Mouse (Mus musculus) bone marrow, adult 2 months (tissue): ENCODE results near the gene Trmt10a. TPM values are rescaled to one million over a fixed set of nuclear protein-coding genes. Genes with fewer than 3 reads are reported as not detected.
A peak's percentile ranks its signal among the peaks of the same experiment; 100 is the strongest.

Experiments
- H3K27ac ChIP-seq: fragments of 200-500 bp; 2 replicates; pipeline ENCODE4 v1.5.1; 2012; ENCODE audit warnings: low read depth, mild to moderate bottlenecking, control low read depth, inconsistent platforms, low read length; ENCODE audit not compliant: control insufficient read depth, poor library complexity, insufficient read depth
- H3K4me1 ChIP-seq: fragments of 200-500 bp; 2 replicates; pipeline ENCODE4 v1.6.1; 2011; ENCODE audit warnings: low read length; ENCODE audit not compliant: control insufficient read depth, insufficient read depth
- H3K4me3 ChIP-seq: fragments of 200-500 bp; replicated peaks from 2 replicates; pipeline ENCODE3; 2011; ENCODE audit warnings: mild to moderate bottlenecking, low read depth, low read length, control low read depth; ENCODE audit not compliant: control insufficient read depth
- CTCF ChIP-seq: fragments of 200-500 bp; IDR thresholded peaks from 2 replicates; pipeline ENCODE4 v1.5.1; 2011; ENCODE audit warnings: low read length, control low read depth; ENCODE audit not compliant: control insufficient read depth, insufficient read depth
- POLR2A ChIP-seq: fragments of 200-500 bp; IDR thresholded peaks from 2 replicates; pipeline ENCODE4 v1.6.1; 2011; ENCODE audit warnings: low read depth, mild to moderate bottlenecking, control low read depth, low read length, borderline replicate concordance; ENCODE audit not compliant: control insufficient read depth
- WGBS: fragments of 180-500 bp; shearing (Covaris S2); methylation state at CpG from one replicate; pipeline ENCODE4 v1.1.7; 2018; 5-methylcytosine and 5-hydroxymethylcytosine counted together
- polyA plus RNA-seq: library from polyadenylated mRNA; stranded (reverse); fragments of >200 nt; gene quantifications from 2 replicates; pipeline ENCODE4 v1.2.4, GENCODE M21; 2011; ENCODE audit warnings: low replicate concordance; ENCODE audit not compliant: missing spikeins, insufficient read depth, insufficient read length

The Trmt10a gene
- polyA plus RNA-seq, 1 experiment, result 4.3 TPM

DNA sequence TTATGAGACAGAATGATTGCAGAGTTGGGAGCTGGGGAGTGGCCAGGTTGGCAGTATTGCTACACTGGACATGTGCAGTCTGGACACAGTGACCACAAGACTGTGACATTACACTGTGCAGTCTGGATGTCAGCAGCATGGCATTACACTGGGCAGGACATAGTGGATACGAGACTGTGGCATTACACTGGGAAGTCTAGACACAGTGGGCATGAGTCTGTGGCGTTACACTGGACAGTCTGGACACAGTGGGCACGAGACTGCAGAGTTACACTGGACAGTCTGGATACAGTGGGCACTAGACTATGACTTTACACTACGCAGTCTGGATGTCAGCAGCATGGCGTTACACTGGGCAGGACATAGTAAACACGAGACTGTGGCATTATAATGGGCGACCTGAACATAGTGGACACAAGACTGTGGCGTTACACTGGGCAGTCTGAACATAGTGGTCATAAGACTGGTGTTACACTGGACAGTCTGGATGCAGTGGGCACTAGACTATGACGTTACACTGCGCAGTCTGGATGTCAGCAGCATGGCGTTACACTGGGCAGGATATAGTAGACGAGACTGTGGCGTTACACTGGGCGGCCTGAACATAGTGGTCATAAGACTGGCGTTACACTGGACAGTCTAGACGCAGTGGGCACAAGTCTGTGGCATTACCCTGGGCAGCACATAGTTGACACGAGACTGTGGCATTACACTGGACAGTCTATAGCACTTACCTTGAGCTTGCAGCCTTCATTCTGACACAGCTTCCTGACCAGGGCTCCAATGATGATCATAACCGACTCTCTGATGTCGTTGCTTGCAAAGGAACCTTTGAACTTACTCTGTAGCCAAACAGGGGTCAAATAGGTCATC is 32.1 kb upstream of the Trmt10a start:
- TF ChIP-seq CTCF (no peak), POLR2A (no peak)
- no peak overlapping the region for H3K4me3 ChIP-seq
- WGBS, result 86% methylated on average over 19 of the region's 19 CpGs
- H3K4me1 ChIP-seq, result no peaks in the 10 kb centered on the region; the same call in 1 of the 2 replicates
- no peak overlapping the region for H3K27ac ChIP-seq

DNA sequence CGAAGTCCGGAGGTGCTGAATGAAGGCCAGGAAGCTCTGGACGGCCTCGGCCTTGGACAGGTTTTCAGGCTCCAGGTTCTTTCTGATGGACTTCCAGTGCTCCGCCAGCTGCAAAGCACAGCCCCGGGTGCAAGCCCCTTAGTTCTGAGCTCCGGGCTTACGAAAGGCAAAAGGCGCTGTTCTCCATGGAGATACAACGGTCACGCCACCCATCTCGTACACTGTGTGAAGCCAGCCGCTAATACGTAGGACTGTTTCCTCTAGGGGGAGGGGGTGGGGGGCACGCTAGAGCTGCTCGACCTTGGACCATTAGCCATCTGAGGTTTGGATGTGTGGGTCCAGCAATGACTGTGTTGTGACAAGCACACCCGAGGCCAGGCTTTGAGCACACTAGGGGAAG is 29.1 kb upstream of the Trmt10a start:
- TF ChIP-seq CTCF (no peak), POLR2A (no peak)
- no peak overlapping the region for H3K27ac ChIP-seq
- WGBS, result 86% methylated on average over 17 of the region's 17 CpGs
- no peak overlapping the region for H3K4me3 ChIP-seq
- no peaks in the 10 kb centered on the region for H3K4me1 ChIP-seq

- TF ChIP-seq CTCF (no peak), POLR2A (no peak)
- H3K4me3 ChIP-seq, result no peak overlapping the region
- no peak overlapping the region for H3K27ac ChIP-seq
- WGBS, result 83% methylated on average over 4 of the region's 4 CpGs
- no peaks in the 10 kb centered on the region for H3K4me1 ChIP-seq
These were observed 26.4 kb upstream of the Trmt10a start for GRCm38 (mm10) chr3:138116871-138117270.

GRCm38 (mm10) chr3:138118392-138118791 is 24.9 kb upstream of the Trmt10a start:
- 54% methylated on average over 6 of the region's 6 CpGs for WGBS
- H3K27ac ChIP-seq, result no peak overlapping the region
- H3K4me1 ChIP-seq, result no peaks in the 10 kb centered on the region
- H3K4me3 ChIP-seq, result no peak overlapping the region
- TF ChIP-seq POLR2A (no peak), CTCF (no peak)

- WGBS, result 43% methylated on average over 14 of the region's 14 CpGs
- H3K4me1 ChIP-seq, result no peaks in the 10 kb centered on the region
- peak overlapping the region; percentile 36 for H3K4me3 ChIP-seq
- TF ChIP-seq CTCF (no peak), POLR2A (no peak)
- H3K27ac ChIP-seq, result no peak overlapping the region
These were observed 24.4 kb upstream of the Trmt10a start for GRCm38 (mm10) chr3:138118831-138119230.

DNA sequence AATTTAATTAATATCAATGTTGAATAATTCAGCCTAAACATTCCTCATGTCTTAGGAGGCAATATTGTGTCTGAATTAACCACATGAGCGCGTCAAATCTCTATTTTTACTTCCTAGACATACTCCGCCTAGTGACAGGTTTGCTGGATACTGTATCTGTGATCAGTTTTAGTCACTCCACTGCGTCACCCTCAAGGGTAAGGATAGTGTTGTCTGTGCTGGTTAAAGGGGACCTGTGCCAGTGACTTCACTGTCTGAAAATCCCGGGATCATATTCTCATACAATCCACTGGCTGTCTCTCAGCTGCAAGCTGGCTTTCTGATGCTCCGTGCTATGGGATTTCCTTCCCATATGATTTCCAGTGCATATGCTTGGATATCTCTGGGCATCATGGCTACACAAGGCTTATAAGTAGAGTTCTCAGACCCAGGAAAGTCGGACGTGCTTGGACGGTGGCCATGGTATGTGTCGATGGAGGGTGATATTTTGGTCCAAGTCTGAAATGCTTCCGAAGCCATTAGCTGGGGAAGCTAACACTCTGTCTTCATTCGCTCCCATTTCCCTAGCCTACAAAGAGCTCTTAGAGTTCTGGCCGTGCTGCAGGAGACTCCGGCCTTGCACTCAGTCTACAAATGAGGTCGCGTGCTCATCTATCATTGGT is 23.7 kb upstream of the Trmt10a start:
- 90% methylated on average over 16 of the region's 16 CpGs for WGBS
- no peaks in the 10 kb centered on the region for H3K4me1 ChIP-seq
- H3K4me3 ChIP-seq, result no peak overlapping the region
- no peak overlapping the region for H3K27ac ChIP-seq
- TF ChIP-seq POLR2A (no peak), CTCF (no peak)

DNA sequence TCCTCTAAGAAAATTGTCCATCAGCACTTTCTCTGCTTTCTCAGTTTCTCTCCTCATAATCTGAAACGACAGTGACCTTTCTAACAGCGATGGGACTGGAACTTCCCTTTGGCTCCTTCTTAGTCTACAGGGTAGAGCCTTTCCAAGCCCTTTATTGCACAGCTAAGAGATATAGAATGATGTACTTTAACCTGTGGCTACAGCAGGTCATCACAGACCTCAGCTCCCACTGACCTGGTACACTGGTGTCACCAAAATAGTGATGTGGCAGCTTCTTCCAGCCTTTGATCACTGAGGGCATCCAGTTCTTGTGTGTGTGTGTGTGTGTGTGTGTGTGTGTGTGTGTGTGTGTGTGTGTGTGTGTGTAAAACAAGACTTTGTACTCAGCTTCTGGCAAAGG is 21.8 kb upstream of the Trmt10a start:
- WGBS, result 86% methylated on average over 2 of the region's 2 CpGs
- no peak overlapping the region for H3K27ac ChIP-seq
- no peaks in the 10 kb centered on the region for H3K4me1 ChIP-seq
- no peak overlapping the region for H3K4me3 ChIP-seq
- TF ChIP-seq CTCF (no peak), POLR2A (no peak)

GRCm38 (mm10) chr3:138123842-138124241 is 19.4 kb upstream of the Trmt10a start:
- TF ChIP-seq POLR2A (no peak), CTCF (no peak)
- 89% methylated on average over 10 of the region's 10 CpGs for WGBS
- H3K4me1 ChIP-seq, result no peaks in the 10 kb centered on the region
- H3K4me3 ChIP-seq, result no peak overlapping the region
- no peak overlapping the region for H3K27ac ChIP-seq

DNA sequence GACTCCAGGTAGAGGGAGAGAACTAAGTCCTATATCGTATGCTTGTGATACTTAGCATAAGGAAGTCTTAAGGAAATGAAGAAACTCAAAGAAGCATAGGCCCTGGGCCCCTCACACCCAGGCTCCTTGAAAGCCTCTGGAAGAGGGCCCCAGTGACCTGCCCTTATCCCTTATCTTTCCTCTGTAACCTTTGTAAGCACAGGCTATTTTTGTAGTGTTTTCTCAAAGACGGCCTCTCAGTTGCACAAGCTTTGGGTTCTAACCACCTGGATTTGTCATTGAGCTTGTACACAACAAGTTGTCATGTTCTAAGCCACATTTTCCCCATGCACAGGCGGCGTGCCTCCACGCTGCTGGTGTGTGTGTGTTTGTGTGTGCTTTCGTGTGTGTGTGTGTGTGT is 14.1 kb upstream of the Trmt10a start:
- Histone ChIP-seq H3K27ac (no peak overlapping the region), H3K4me3 (no peak overlapping the region), H3K4me1 (no peaks in the 10 kb centered on the region)
- TF ChIP-seq POLR2A (no peak), CTCF (no peak)
- WGBS, result 84% methylated on average over 6 of the region's 6 CpGs
